Mouse (Mus musculus) bone marrow, adult 2 months (tissue): Measurements from ENCODE around the gene Ticam1.

Experiments
- CTCF ChIP-seq: fragments of 200-500 bp; IDR thresholded peaks from 2 replicates; pipeline ENCODE4 v1.5.1; 2011; ENCODE audit warnings: low read length, control low read depth; ENCODE audit not compliant: control insufficient read depth, insufficient read depth
- POLR2A ChIP-seq: fragments of 200-500 bp; IDR thresholded peaks from 2 replicates; pipeline ENCODE4 v1.6.1; 2011; ENCODE audit warnings: low read depth, mild to moderate bottlenecking, control low read depth, low read length, borderline replicate concordance; ENCODE audit not compliant: control insufficient read depth

DNA sequence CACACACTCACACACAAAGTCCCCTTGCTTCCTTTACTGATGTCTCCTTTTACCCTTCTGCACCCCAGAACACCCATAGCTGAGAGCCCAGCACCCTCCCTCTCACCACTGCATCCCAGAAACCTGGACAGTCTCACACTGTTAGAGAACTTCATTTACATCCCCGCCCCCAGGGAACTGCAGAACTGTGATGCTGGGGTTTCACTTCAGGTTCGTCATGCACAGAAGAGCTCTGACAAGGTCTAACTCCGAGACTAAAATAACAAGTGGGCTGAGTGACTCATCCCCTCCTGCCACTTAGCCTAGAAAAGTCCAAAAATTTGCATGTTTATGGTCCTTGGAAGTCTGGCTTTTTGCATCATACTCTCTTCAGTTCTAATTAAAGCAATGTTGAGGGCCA lies 10.3 kb downstream of the Ticam1 start:
- TF ChIP-seq POLR2A (no peak), CTCF (no peak)
